Mouse (Mus musculus): ENCODE results near the gene Golga1.
A peak's percentile ranks its signal among the peaks of the same experiment; 100 is the strongest.
"Not testable (repeated sequence)": the region's sequence is repeated elsewhere in the genome, so short reads cannot be mapped to it uniquely, and the experiment has no call there.

The Golga1 gene

DNA sequence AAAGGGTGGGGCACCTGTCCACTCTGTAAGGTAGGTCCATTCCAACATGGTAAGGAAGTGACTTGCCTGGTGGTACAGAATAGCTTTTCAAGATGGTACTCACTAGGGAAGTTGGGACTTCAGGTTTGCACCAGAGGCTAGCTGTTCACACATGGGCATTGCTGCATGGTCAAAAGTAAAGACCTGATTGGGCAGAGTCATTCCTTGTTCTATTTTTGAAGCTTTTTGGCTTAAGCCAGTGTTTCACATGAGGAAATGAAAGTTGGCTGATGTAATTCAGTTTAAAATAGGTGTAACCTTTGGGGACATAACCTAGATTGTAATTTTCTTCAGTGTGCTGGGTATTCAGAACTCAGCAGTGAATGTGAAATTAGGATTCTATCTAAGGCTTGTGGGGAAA lies 54.1 kb downstream of the Golga1 start:
- TF ChIP-seq CTCF (conservative IDR thresholded peaks at IDR 0.05; ENCODE audit: low read length) = no peak
- H3K36me3 ChIP-seq (ENCODE audit: insufficient read depth, low read length) = peaks cover 66% of the 10 kb centered on the region

DNA sequence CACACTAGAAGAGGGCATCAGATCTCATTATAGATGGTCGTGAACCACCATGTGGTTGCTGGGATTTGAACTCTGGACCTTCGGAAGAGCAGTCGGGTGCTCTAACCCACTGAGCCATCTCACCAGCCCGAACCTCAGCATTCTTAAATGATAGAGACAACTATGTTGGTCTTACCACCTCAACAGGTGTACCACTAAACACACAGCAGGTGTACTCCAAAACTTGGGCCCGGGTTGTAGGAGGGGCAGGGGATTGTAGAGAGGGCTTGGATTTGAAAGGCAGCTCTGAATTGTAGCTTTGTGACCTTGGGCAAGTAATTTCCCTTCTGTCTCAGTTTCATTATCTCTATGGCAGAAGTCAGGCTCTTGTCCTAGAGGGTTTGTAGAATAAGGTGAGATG lies 55.2 kb downstream of the Golga1 start:
- peaks cover 67% of the 10 kb centered on the region for H3K4me1 ChIP-seq (replicated peaks; ENCODE audit: low read depth, low read length)
- not testable (repeated sequence) for H3K4me3 ChIP-seq (replicated peaks; ENCODE audit: low read length); H3K27me3 ChIP-seq (ENCODE audit: insufficient read depth, low read length); H3K9me3 ChIP-seq (ENCODE audit: low read length)
- peaks cover 55% of the 10 kb centered on the region for H3K36me3 ChIP-seq (ENCODE audit: insufficient read depth, low read length)

More for the DNA sequence above, 54.1 kb downstream of the Golga1 start:
- H3K9me3 ChIP-seq (ENCODE audit: low read length) = no peaks in the 10 kb centered on the region
- H3K27me3 ChIP-seq (ENCODE audit: insufficient read depth, low read length) = no peaks in the 10 kb centered on the region
- no peak overlapping the region for H3K4me3 ChIP-seq (replicated peaks; ENCODE audit: low read length)
- H3K4me1 ChIP-seq (replicated peaks; ENCODE audit: low read depth, low read length) = peaks cover 62% of the 10 kb centered on the region

DNA sequence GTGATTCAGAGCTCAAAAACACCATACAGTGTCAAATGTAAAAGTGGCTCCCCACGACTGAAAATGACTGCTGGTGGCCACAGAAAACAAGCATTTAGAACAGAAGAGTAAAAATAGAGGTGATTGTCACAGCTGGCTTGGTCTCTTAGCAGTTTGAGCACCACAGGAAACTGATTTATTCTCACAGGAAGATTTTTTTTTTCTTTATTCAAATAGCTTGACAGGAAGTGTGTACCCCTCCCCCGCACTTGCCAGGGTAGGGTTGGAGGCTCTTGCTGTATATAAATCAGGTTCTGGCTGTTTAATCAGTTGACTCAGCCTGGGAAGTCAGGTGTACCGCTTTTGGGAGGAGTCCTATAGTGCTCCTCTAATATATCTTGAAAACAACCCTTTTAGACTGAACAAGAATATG lies 56.4 kb downstream of the Golga1 start:
- Histone ChIP-seq H3K27me3 (ENCODE audit: insufficient read depth, low read length) (no peaks in the 10 kb centered on the region), H3K4me1 (replicated peaks; ENCODE audit: low read depth, low read length) (peaks cover 67% of the 10 kb centered on the region), H3K36me3 (ENCODE audit: insufficient read depth, low read length) (peaks cover 49% of the 10 kb centered on the region), H3K4me3 (replicated peaks; ENCODE audit: low read length) (peak overlapping the region; percentile 98), H3K9me3 (ENCODE audit: low read length) (no peaks in the 10 kb centered on the region)
- TF ChIP-seq NANOG (IDR thresholded peaks at IDR 0.05; ENCODE audit: borderline replicate concordance, low read length) = no peak
- no peak for TF ChIP-seq CTCF (conservative IDR thresholded peaks at IDR 0.05; ENCODE audit: low read length)
- no peak for TF ChIP-seq POU5F1 (IDR thresholded peaks at IDR 0.05; ENCODE audit: borderline replicate concordance, low read length)

DNA sequence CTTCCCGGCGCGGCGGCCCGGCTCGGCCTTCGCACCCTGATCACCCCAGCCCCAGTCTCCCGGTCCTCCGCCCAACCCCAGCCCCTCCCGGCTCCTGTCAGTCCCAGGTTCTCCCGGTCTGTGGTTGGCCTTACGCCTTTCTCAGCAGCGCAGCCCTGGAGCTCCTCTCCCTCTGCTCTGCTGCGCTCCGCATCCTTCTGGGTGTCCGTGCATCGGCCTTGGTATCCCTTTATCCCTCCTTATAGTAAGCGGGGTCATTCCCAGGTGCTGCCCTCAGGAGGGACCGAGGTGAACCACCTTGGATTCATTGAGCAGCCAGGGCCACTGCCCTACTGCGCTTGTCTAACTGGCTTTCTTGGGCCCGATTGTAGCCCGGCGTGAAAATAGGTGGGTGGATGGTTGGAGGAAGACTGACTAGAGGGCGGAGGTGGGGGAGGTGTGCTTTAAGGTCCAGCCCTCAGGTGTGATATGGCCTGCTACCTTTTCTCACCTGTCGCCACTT lies 56.9 kb downstream of the Golga1 start:
- peaks cover 49% of the 10 kb centered on the region for H3K36me3 ChIP-seq (ENCODE audit: insufficient read depth, low read length)
- no peaks in the 10 kb centered on the region for H3K27me3 ChIP-seq (ENCODE audit: insufficient read depth, low read length)
- peaks cover 62% of the 10 kb centered on the region for H3K4me1 ChIP-seq (replicated peaks; ENCODE audit: low read depth, low read length)
- H3K4me3 ChIP-seq (replicated peaks; ENCODE audit: low read length) = peak overlapping the region; percentile 98
- H3K9me3 ChIP-seq (ENCODE audit: low read length) = no peaks in the 10 kb centered on the region
- TF ChIP-seq POU5F1 (IDR thresholded peaks at IDR 0.05; ENCODE audit: borderline replicate concordance, low read length) (no peak), CTCF (conservative IDR thresholded peaks at IDR 0.05; ENCODE audit: low read length) (no peak), NANOG (IDR thresholded peaks at IDR 0.05; ENCODE audit: borderline replicate concordance, low read length) (no peak)

DNA sequence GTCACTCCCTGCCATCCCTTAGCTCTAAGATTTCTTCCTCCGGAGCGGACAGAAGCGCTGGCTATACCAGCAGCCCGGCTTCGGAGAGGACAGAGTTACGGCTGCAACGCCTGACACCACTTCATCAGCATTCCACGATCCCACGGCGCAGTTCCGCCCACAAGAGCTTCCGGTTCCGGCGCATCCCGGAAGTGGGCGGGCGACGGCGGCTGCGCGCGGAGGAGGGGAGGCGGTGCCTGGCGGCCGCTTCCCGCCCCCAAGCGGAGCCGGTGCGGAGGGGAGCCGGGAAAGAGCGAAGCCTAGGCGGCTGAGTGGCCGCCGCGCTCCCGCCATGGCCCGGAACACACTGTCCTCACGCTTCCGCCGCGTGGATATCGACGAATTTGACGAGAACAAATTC lies 57.5 kb downstream of the Golga1 start:
- no peaks in the 10 kb centered on the region for H3K9me3 ChIP-seq (ENCODE audit: low read length)
- H3K27me3 ChIP-seq (ENCODE audit: insufficient read depth, low read length) = no peaks in the 10 kb centered on the region
- peak overlapping the region; percentile 98 for H3K4me3 ChIP-seq (replicated peaks; ENCODE audit: low read length)
- H3K36me3 ChIP-seq (ENCODE audit: insufficient read depth, low read length) = peaks cover 49% of the 10 kb centered on the region
- H3K4me1 ChIP-seq (replicated peaks; ENCODE audit: low read depth, low read length) = peaks cover 60% of the 10 kb centered on the region
- TF ChIP-seq CTCF (conservative IDR thresholded peaks at IDR 0.05; ENCODE audit: low read length) (no peak), NANOG (IDR thresholded peaks at IDR 0.05; ENCODE audit: borderline replicate concordance, low read length) (no peak), POU5F1 (IDR thresholded peaks at IDR 0.05; ENCODE audit: borderline replicate concordance, low read length) (no peak)

DNA sequence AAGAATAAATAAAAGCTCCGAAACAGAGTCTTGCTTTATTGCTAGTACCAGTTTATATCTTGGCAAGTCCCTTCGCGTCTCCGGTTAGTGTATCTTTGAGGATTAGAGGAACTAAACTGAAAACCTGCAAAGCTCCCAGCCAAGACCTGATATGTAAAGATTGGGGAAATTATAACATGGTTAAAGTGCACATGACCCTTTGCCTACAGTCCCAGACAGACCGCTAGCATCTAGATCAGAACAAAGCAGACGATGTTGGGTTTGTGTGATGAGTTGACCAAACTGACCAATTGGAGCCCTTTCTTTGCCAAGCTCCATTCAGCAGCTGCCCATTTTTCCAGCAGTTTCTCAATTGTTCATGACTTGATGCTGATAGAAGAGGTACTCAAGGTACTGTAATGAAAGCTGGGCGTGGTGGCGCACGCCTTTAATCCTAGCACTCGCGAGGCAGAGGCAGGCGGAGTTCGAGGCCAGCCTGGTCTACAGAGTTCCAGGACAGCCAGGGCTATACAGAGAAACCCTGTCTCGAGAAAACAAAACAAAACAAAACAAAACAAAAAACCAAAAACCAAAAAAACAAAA lies 59.1 kb downstream of the Golga1 start:
- TF ChIP-seq CTCF (conservative IDR thresholded peaks at IDR 0.05; ENCODE audit: low read length) (no peak), NANOG (IDR thresholded peaks at IDR 0.05; ENCODE audit: borderline replicate concordance, low read length) (no peak), POU5F1 (IDR thresholded peaks at IDR 0.05; ENCODE audit: borderline replicate concordance, low read length) (no peak)

DNA sequence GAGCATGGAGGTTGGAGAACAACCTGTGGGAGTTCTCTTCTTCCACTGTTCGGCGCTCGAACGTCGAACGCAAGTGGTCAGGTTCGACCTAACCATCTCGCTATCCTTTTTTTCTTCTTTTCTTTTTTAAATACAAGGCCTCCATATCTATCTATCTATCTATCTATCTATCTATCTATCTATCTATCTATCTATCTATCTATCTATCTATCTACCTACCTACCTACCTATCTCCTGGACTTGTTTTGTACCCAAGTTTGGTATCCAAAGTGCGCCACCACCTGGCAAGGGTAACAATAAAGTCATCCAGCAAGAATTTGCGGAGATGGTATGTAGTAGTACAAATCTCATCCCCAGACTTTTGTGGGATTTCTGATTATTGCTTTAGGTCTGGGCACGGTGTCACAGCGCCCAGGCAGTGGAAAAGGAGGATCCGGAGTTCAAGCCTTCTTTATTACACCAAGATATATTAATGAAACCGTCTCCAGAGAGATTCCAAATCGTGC lies 59.7 kb downstream of the Golga1 start, which contains the start of gene Rpl35:
Gene Rpl35, minus strand, starts transcription at position 51 of the 506 bp plus-strand sequence.
- Histone ChIP-seq H3K4me1 (replicated peaks; ENCODE audit: low read depth, low read length) (peaks cover 61% of the 10 kb centered on the region), H3K36me3 (ENCODE audit: insufficient read depth, low read length) (peaks cover 49% of the 10 kb centered on the region), H3K27me3 (ENCODE audit: insufficient read depth, low read length) (no peaks in the 10 kb centered on the region), H3K9me3 (ENCODE audit: low read length) (no peaks in the 10 kb centered on the region), H3K4me3 (replicated peaks; ENCODE audit: low read length) (peak within 1 kb of the TSS; percentile 98)
- TF ChIP-seq CTCF (conservative IDR thresholded peaks at IDR 0.05; ENCODE audit: low read length) = peak; percentile 31
- TF ChIP-seq NANOG (IDR thresholded peaks at IDR 0.05; ENCODE audit: borderline replicate concordance, low read length) = no peak
- TF ChIP-seq POU5F1 (IDR thresholded peaks at IDR 0.05; ENCODE audit: borderline replicate concordance, low read length) = no peak

More for the DNA sequence above, 59.1 kb downstream of the Golga1 start:
- Histone ChIP-seq H3K36me3 (ENCODE audit: insufficient read depth, low read length) (peaks cover 49% of the 10 kb centered on the region), H3K4me1 (replicated peaks; ENCODE audit: low read depth, low read length) (peaks cover 60% of the 10 kb centered on the region), H3K9me3 (ENCODE audit: low read length) (no peaks in the 10 kb centered on the region), H3K4me3 (replicated peaks; ENCODE audit: low read length) (peak overlapping the region; percentile 98), H3K27me3 (ENCODE audit: insufficient read depth, low read length) (no peaks in the 10 kb centered on the region)

DNA sequence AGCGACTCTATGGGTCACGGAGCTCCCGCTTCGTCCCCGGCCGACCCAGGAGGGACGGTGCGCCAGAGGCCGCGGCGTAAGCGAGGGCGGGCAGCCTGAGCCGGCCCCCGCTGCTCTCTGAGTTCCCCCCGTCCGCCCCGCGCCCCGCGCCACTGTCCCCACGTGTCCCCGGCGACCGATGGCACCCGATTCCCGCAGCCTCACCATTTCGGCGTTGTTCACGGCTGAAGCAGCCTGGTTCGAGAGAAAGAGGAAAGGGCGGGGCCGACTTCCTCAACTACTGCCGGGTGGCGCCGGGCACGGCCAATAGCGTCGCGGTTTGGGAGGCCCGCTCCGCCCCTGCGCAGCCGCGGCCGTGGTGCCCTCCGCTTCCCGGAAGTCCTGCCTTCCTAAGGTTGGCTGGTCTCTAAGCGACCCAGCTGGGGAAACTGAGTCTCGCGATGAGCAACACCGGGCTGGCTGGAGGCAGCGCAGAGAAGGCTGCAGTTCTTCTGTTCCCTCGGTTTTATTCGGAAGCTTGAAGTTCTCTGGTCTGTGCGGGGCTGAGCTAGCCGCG lies 60.4 kb downstream of the Golga1 start, which contains the start of gene Arpc5l:
Gene Arpc5l, plus strand, starts transcription at position 469 of the 556 bp plus-strand sequence.
- no peak for TF ChIP-seq NANOG (IDR thresholded peaks at IDR 0.05; ENCODE audit: borderline replicate concordance, low read length)
- TF ChIP-seq CTCF (conservative IDR thresholded peaks at IDR 0.05; ENCODE audit: low read length) = no peak
- no peak for TF ChIP-seq POU5F1 (IDR thresholded peaks at IDR 0.05; ENCODE audit: borderline replicate concordance, low read length)
- peak within 1 kb of the TSS; percentile 98 for H3K4me3 ChIP-seq (replicated peaks; ENCODE audit: low read length)
- H3K9me3 ChIP-seq (ENCODE audit: low read length) = no peaks in the 10 kb centered on the region

More for the DNA sequence above, 60.4 kb downstream of the Golga1 start, which contains the start of gene Arpc5l:
- Histone ChIP-seq H3K27me3 (ENCODE audit: insufficient read depth, low read length) (no peaks in the 10 kb centered on the region), H3K4me1 (replicated peaks; ENCODE audit: low read depth, low read length) (peaks cover 62% of the 10 kb centered on the region), H3K36me3 (ENCODE audit: insufficient read depth, low read length) (peaks cover 50% of the 10 kb centered on the region)
